Mouse (Mus musculus) E14TG2a.4 (cell line): ENCODE measurements around the gene Rffl.
A peak's percentile ranks its signal among the peaks of the same experiment; 100 is the strongest.

ENCODE experiments used
- H3K27me3 ChIP-seq: 2 replicates; pipeline ENCODE4 v1.6.1; 2014; ENCODE audit warnings: low read length, control low read depth; ENCODE audit not compliant: insufficient read depth
- H3K36me3 ChIP-seq: 2 replicates; pipeline ENCODE4 v1.6.1; 2014; ENCODE audit warnings: low read length, control low read depth; ENCODE audit not compliant: insufficient read depth
- H3K4me1 ChIP-seq: replicated peaks from 2 replicates; pipeline ENCODE4 v1.6.1; 2014; ENCODE audit warnings: low read depth, low read length, control low read depth
- H3K4me3 ChIP-seq: replicated peaks from 2 replicates; pipeline ENCODE4 v1.5.1; 2014; ENCODE audit warnings: mild to moderate bottlenecking, low read length
- H3K9me3 ChIP-seq: 2 replicates; pipeline ENCODE4 v1.6.1; 2014; ENCODE audit warnings: low read length, control low read depth
- CTCF ChIP-seq: conservative IDR thresholded peaks from 2 replicates; pipeline ENCODE4 v1.5.1; 2014; ENCODE audit warnings: low read length
- NANOG ChIP-seq: IDR thresholded peaks from 2 replicates; pipeline ENCODE4 v1.6.1; 2014; ENCODE audit warnings: borderline replicate concordance, low read length, mixed read lengths
- POU5F1 ChIP-seq: IDR thresholded peaks from 2 replicates; pipeline ENCODE4 v1.6.1; 2014; ENCODE audit warnings: low read length, borderline replicate concordance

Gene Rffl

DNA sequence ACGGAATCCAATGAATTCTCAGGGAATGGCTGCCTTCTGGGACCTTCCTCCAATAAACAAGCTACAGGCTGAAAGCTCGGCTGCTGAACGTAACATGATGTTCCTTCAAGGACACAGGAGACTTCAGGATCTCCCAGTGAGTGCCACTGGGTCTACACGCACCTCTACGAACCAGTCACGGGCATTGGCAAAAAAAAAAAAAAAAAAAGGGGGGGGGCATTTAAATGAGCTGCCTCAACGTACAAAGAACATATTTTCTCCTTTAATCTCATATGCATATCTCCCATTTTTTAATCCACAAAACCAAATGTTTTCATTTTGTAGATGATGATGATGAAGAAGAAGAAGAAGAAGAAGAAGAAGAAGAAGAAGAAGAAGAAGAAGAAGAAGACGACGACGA, 5.1 kb downstream of the Rffl start:
- Histone ChIP-seq H3K9me3 (no peaks in the 10 kb centered on the region), H3K4me3 (no peak overlapping the region), H3K27me3 (peaks cover 6% of the 10 kb centered on the region; the same call in 1 of the 2 replicates), H3K4me1 (peaks cover 30% of the 10 kb centered on the region), H3K36me3 (no peaks in the 10 kb centered on the region)
- TF ChIP-seq POU5F1, result no peak
- no peak for TF ChIP-seq CTCF
- TF ChIP-seq NANOG, result no peak

GRCm38 (mm10) chr11:82863488-82863931, 7.5 kb downstream of the Rffl start:
- Histone ChIP-seq H3K4me3 (no peak overlapping the region), H3K27me3 (peaks cover 6% of the 10 kb centered on the region; the same call in 1 of the 2 replicates), H3K9me3 (no peaks in the 10 kb centered on the region), H3K4me1 (peaks cover 28% of the 10 kb centered on the region), H3K36me3 (no peaks in the 10 kb centered on the region)
- TF ChIP-seq CTCF (no peak), POU5F1 (no peak), NANOG (no peak)

GRCm38 (mm10) chr11:82863059-82863458, 8.0 kb downstream of the Rffl start:
- Histone ChIP-seq H3K27me3 (peaks cover 4% of the 10 kb centered on the region; the same call in 1 of the 2 replicates), H3K36me3 (no peaks in the 10 kb centered on the region), H3K4me1 (peaks cover 31% of the 10 kb centered on the region), H3K4me3 (no peak overlapping the region), H3K9me3 (no peaks in the 10 kb centered on the region)
- TF ChIP-seq POU5F1, result no peak
- TF ChIP-seq CTCF, result no peak
- no peak for TF ChIP-seq NANOG

DNA sequence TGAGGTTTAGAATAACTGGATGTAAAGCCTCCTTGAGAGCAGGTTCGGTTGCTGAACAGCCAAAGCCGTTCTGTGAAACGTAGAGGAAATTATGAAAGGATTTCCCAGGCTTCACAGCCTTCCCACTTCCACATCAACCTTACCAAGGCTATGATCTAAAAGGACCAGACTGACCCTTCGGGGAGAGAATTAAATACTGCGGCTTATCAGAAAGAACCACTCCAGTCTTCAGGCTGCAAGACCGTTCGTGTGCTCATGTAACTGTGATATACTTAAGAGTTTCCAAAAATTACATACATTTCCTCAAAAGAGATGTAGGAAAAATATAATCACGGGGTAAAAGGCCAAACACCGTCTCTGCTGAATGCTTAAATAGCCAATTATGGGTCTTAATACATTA, 8.4 kb downstream of the Rffl start:
- no peaks in the 10 kb centered on the region for H3K9me3 ChIP-seq
- H3K27me3 ChIP-seq, result peaks cover under 1% of the 10 kb centered on the region; the same call in 1 of the 2 replicates
- TF ChIP-seq CTCF (no peak), POU5F1 (no peak), NANOG (no peak)
- no peaks in the 10 kb centered on the region for H3K36me3 ChIP-seq
- H3K4me1 ChIP-seq, result peaks cover 34% of the 10 kb centered on the region
- no peak overlapping the region for H3K4me3 ChIP-seq

- no peaks in the 10 kb centered on the region for H3K36me3 ChIP-seq
- TF ChIP-seq CTCF (no peak), NANOG (no peak)
- H3K4me3 ChIP-seq, result no peak overlapping the region
- no peaks in the 10 kb centered on the region; the same call in 1 of the 2 replicates for H3K27me3 ChIP-seq
- H3K9me3 ChIP-seq, result no peaks in the 10 kb centered on the region
- H3K4me1 ChIP-seq, result peaks cover 33% of the 10 kb centered on the region
Observed at GRCm38 (mm10) chr11:82861558-82861957, 9.5 kb downstream of the Rffl start.

- Histone ChIP-seq H3K36me3 (no peaks in the 10 kb centered on the region), H3K27me3 (no peaks in the 10 kb centered on the region; the same call in 1 of the 2 replicates), H3K4me3 (no peak overlapping the region), H3K4me1 (peaks cover 37% of the 10 kb centered on the region), H3K9me3 (no peaks in the 10 kb centered on the region)
- no peak for TF ChIP-seq CTCF
- TF ChIP-seq NANOG, result no peak
- TF ChIP-seq POU5F1, result no peak
Observed at GRCm38 (mm10) chr11:82860759-82861158, 10.3 kb downstream of the Rffl start.

DNA sequence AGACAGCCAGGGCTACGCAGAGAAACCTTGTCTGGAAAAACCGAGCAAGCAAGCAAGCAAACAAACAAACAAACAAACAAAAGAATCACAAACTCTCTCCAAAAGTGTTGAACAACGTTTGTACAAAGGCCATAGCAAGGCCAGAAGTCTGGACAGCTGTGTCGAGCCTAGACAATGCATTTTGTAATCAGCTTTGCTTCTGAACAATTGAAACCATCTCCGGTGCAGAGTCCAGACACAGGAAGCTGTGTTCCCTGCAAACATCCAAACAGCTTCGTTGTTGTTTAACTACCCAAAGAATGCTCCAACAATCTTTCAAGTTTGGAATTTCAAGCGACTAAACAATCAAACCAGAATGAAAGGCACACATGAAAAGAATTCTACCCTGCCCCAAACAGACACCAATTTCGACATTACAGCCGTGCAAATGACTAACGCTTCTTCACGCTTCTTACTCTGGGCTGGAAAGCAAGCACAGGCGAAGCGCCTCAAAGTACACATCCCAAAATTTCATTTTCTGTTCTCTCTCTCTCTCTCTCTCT, 13.6 kb downstream of the Rffl start:
- peak; percentile 80 for TF ChIP-seq NANOG
- no peak for TF ChIP-seq CTCF
- H3K27me3 ChIP-seq, result no peaks in the 10 kb centered on the region; the same call in 1 of the 2 replicates
- H3K4me3 ChIP-seq, result peak overlapping the region; percentile 29
- H3K9me3 ChIP-seq, result no peaks in the 10 kb centered on the region
- peaks cover 48% of the 10 kb centered on the region for H3K4me1 ChIP-seq
- no peaks in the 10 kb centered on the region; the same call in 1 of the 2 replicates for H3K36me3 ChIP-seq

DNA sequence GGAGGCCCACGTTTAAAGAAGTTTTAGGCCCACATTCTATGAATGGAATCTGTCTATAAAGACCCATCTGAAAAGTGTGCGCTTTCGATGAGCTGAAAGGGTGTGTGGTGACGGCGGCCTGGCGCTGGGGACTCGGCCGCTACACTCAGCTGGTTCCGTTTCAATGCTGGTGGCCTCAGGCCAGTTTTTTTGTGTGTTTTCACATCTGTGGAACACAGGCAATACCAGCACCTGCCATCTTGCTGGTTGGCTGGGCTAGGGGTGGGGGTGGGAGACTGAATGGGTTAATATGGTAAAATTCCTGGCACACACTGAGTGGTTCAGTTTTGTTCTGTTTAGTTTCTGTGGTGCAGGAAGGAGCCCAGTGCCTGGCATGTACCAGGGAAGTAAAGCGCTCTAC, 15.0 kb downstream of the Rffl start:
- H3K4me3 ChIP-seq, result no peak overlapping the region

More for the DNA sequence above, 15.0 kb downstream of the Rffl start:
- peaks cover 40% of the 10 kb centered on the region for H3K4me1 ChIP-seq
- H3K27me3 ChIP-seq, result no peaks in the 10 kb centered on the region; the same call in 1 of the 2 replicates
- no peaks in the 10 kb centered on the region for H3K9me3 ChIP-seq
- no peaks in the 10 kb centered on the region; the same call in 1 of the 2 replicates for H3K36me3 ChIP-seq
- no peak for TF ChIP-seq CTCF
- TF ChIP-seq POU5F1, result no peak
- TF ChIP-seq NANOG, result no peak
